Mouse (Mus musculus): Measurements from ENCODE around the gene Pald1.
A peak's percentile ranks its signal among the peaks of the same experiment; 100 is the strongest.

The Pald1 gene

DNA sequence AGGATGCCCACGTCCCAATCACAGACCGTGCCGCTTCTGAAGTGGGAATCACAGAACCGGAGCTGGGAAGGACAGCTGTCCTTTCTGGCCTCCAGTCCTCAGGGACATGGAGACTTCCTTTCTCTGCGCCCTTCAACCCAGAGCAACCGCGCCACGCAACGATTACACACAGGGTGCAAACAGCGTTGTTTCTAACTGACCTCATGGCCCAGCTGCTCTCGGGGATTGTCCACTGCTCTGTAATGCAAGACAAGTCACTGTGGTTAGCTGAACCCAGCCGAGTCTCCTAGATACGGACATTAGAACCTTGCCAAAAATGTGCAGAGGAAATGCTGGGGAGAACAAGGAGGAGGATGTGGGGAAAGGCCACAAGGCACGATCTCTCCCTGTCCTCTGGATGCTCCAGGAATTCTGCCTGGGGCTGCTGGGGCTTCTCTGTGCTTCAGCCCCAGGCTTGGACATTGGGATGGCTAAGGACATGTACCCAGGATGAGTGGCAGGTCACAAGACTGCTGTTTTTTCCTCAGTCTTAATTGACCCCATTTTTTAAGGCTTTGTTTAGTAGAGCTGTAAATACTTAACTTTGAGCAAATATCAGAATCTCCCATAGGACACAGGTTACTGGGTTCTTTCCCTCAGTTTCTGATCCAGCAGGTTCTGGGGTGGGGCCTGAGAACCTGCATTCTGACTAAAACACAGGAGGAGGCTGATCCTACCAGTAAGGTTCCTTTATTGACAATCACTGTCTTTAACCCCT is 105.2 kb downstream of the Pald1 start:
- DNase-seq (ENCODE audit: low spot score): peak; percentile 10

DNA sequence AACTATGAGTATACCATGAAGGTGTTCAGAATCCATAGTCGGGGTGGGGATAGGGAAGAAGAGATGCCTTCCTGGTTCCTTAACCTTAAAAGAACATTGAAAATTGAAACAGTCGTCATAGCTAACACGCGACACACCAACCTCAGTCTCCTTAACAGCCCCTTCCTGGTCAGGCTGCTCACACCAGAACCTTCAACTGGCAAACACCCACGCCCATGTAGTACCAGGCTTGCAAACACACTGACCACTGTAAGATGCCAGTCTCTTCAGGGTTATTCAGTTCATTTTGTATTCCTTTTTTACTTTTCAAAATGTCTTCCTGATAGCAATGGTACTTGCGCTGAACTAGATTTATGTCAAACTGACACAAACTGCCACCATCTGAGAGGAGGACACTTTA is 106.3 kb downstream of the Pald1 start:
- no peak for DNase-seq (ENCODE audit: low spot score)

GRCm38 (mm10) chr10:61275669-61276110 is 107.6 kb downstream of the Pald1 start:
- DNase-seq (ENCODE audit: low spot score): peak; percentile 32

GRCm38 (mm10) chr10:61274532-61274931 is 108.8 kb downstream of the Pald1 start:
- DNase-seq (ENCODE audit: low spot score): no peak

GRCm38 (mm10) chr10:61273844-61274215 is 109.5 kb downstream of the Pald1 start:
- no peak for DNase-seq (ENCODE audit: low spot score)

DNA sequence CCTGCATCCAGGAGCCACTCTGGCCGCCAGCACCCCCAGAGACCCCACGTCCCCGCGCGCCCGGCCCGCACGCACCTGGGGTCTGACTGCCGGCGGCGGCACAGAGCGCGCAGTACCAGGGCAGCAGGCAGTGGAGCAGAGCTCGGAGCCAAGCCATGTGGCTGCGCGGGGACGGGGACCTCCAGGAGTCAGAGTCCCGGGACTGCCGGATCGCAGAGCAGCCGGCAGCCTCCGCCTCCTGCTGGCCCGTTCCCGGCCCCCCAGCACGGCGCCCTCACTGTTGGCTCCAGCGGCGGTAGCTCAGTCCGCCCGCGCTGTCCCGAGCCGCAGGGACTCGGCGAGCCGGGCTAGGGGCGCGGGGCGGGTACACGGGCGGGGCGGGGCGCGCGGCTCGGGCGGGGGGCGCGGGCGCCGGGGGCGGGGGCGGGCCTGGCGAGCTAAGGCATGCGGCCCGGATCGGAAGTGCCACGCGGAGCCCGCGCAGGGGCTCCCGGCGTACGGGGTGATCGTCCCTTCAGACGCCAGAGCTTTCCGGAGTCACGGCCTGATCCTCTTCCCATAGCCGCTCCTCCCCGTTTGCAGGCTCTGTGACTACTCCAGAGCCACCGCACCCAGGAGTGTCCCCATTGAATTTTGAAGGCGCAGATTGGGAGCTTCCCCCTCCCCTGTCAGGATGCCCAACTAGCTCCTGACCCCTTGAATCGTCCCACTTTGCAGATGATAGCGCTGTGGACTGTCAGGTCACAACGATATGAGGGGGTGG is 110.1 kb downstream of the Pald1 start, which contains the start of gene Adamts14:
Adamts14 (minus strand) TSS at position 358 of the 763 bp plus-strand sequence.
- DNase-seq (ENCODE audit: low spot score): no peak

GRCm38 (mm10) chr10:61272631-61273030 is 110.7 kb downstream of the Pald1 start:
- no peak for DNase-seq (ENCODE audit: low spot score)

GRCm38 (mm10) chr10:61272089-61272626 is 111.2 kb downstream of the Pald1 start:
- no peak for DNase-seq (ENCODE audit: low spot score)

All from MN1 (cell line).